Mouse (Mus musculus): ENCODE measurements around the gene D2hgdh.
"Not testable (repeated sequence)": the region's sequence is repeated elsewhere in the genome, so short reads cannot be mapped to it uniquely, and the experiment has no call there.

Gene D2hgdh

DNA sequence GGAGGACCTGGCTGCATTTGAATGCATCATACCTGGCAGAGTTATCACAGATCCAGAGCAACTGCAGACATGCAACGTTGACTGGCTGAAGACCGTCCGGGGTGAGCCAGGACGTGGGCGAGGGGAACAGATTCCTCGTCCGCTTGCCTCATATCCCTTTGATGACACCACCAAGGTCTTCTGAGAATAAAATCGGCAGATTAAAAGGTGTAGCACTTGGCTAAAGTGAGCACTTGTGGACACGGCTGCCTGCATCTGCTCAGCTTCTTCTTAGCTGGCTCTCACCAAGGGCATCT, 1.8 kb downstream of the D2hgdh start:
- no peak for DNase-seq (ENCODE audit: low spot score in 2 of 2)

DNA sequence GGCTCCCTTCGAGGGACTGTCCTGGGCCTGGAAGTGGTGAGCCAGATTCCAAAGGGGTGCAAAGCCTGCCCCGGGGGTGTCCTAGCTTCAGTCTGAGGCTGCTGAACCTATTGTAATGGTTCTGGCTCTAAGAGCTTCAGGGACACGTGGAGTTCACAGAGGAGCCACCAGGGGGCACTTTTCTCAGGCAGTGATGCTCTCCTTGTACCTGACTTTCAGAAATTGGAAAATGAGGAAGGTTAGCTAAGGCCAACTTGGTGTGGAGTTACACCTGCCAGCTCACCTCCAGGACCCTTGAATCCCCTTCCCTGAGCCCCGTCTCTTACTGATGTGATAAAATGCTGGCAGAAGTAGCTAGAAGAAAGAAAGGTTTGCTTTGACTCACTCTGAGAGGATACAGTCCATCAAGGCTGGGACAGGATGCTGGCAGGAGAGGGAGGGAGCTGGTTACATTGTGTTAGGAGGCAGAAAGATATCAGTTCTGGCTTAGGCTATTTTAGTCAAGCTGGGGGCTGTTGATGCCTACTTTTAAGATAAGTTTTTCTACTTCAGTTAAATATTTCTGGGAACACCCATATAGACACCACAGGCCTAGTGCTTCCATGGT, 8.1 kb downstream of the D2hgdh start:
- DNase-seq (ENCODE audit: low spot score in 2 of 2): not testable (repeated sequence)

DNA sequence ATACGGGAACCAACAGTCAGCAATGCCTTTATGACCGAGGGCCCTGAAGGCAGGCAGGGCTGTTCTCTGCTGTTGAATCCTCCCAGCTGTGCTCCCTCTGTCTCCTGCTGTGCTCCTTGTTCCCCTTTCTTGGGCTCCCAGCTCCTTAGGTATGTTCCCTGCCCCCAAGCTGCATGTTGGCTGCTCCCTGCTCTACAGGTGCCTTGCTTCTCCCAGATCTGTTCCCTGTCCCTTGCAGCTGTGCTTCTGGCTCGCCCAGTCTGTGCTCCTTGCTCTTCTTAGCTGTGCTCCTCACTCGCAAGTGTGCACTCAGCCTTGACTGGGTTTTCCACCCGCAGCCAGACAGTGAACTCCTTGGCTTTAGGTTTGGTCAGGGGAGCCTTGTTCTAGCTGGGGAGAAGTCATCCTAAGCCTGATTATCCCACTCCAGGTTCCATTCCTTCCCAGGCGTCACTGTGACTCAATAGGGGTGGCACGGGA, 10.0 kb downstream of the D2hgdh start:
- DNase-seq (ENCODE audit: low spot score in 2 of 2): no peak

DNA sequence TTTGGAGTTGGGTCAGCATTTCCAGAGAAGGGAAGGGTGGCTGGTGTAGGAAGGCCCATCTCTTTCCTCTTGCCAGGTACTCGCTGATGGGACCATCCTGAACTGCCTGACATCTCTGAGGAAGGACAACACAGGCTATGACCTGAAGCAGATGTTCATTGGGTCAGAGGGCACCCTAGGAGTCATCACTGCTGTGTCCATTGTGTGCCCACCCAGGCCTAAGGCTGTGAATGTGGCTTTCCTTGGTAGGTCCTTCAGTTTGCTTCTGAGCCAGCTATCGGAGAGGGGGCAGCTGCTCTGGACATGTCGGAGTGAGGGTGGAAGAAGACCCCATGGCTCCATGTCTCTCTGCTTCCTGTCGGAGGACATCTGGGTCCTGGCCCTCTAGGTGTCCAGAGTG, 10.5 kb downstream of the D2hgdh start:
- no peak for DNase-seq (ENCODE audit: low spot score in 2 of 2)

DNA sequence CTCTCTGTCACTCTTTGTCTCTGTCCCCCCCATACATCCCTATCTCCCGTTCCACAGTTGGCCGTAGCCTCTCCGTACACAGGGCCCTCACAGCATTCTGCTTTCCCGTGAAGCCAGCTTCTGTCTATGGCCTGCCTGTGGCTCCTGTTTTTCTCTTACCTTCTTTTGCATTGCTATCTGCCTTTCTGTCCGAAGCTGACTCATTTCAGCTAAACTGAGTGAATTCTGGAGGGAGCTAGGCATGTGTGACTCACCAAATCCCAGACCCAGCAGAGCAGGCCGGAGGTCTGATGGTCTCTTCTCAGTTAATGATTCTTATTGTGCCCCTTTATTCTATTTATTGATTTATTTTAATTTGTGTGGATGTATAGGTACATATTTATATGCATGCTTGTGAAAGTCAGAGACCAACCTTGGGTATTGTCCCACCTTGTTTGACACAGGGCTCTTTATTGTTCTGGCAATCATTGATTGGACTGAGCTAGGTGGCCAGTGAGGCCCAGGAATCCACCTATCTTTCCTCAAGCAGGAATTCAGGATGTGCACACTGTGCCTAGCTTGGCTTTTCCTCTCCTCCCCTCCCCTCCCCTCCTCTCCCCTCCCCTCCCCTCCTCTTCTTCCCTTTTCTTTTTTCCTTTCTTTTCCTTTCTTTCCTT, 11.3 kb downstream of the D2hgdh start:
- DNase-seq (ENCODE audit: low spot score in 2 of 2): no peak

DNA sequence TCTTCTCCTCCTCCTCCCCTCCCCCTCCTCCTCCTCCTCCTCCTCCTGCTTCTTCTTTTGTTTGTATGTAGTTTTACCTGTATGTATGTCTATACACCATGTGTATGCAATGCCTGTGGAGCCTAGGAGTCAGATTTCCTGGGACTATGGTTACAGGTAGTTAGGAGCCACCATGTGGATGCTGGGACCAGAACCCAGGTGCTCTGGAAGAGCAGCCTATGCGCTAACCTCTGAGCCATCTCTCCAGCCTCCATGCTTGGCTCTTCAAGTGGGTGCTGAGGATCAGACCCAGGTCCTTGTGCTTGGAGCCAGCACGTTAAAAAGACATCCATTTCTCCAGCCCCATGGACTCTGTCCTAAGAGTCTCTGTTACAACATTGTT, 11.8 kb downstream of the D2hgdh start:
- DNase-seq (ENCODE audit: low spot score in 2 of 2): no peak

DNA sequence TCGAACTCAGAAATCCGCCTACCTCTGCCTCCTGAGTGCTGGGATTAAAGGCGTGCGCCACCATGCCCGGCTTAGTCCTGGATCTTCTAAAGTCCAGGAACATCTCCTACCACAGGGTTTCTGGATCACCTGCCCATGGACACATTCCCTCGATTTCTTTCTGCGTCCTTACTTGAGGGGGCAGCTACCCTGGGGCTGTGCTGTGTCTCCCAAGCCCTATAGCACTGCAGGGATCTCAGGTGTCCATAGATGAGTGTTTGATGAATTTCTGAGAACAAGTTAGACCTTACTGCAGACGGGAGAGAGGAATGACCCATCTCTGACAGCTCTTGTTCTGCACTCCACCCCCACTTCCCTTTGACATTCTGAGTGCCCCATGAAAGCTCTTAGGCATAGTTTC, 12.6 kb downstream of the D2hgdh start:
- DNase-seq (ENCODE audit: low spot score in 2 of 2): no peak

DNA sequence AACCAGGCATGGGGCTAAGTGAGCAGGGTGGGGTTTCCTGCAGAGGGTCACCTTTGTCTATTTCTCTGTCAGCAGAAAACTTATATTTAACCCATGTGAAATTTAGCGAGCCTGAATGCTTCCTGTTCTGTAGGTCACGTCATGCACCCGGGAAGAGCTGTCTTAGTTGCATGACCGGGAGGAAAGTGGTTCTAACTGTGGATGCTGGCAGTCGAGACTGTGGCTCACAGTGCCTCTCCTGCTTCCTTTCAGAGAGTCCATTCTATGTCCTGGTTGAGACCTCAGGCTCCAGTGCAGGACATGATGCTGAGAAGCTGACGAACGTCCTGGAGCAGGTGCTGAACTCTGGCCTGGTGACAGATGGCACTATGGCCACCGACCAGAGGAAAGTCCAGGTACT, 13.9 kb downstream of the D2hgdh start:
- not testable (repeated sequence) for DNase-seq (ENCODE audit: low spot score in 2 of 2)

DNA sequence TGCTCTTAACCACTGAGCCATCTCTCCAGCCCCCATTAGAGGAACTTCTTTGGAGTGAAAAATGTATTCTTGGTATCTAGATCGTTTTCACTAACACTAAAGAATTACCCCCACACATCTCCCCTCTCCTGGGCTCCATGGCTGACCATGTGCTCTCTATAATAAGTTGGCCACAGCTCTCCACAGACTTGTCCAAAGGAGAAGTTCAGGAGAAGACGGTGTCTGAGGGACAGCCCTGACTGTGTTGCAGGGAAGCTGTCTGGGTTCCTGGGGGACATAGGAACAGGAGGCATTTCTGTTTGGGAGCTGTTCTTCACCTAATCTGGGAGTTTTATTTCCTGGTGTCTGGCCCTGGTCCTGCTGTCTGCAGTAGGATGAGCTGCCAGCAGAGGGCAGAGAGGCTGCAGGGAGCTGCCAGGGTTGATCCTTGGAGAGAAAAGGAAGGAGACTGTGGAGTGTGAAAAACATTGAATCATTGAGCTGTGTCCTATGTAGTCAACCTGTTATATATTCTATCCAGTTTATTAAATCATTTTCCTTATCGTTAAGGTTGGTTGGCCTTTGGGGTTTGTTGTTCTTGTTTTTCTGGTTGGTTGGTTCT, 21.2 kb downstream of the D2hgdh start:
- not testable (repeated sequence) for DNase-seq (ENCODE audit: low spot score in 2 of 2)

DNA sequence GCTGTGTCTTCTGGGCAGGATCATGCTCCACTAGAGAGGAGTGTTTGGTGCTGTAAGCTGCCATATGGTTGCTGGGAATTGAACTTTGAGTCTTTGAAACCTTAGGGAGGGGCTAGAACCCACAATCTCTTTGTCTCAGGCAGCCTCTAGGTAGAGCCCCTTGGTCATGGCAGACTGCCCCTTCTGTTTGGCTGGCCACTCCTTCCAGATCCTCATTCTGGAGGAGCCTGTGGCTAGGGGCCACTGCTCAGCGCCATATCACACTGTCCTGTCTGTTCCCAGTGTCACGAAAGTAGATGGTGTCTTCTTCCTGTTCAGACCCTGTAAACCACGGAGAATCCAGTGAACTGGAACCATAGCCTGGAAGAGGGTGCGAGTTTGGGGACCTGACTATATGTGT, 31.1 kb downstream of the D2hgdh start:
- DNase-seq (ENCODE audit: low spot score in 2 of 2): not testable (repeated sequence)

DNA sequence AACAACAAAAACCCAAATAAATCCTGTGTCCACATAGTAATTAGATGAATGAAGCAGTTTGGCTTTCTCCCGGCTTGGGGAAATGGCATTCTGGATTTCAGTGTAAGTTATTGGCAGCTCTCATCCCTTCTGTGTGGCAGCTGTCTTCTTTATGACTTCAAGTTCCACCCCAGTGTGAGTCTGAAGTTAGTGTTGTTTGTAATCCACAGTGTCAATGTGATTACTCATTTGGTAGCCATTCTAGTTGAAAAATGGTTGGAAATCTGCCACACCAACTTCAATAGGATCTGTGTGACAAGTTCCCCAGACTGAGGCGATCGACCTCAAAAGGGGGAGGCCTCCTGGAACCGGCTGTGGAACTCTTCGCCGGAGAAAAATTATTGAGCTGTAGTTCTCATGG, 32.7 kb downstream of the D2hgdh start:
- no peak for DNase-seq (ENCODE audit: low spot score in 2 of 2)

DNA sequence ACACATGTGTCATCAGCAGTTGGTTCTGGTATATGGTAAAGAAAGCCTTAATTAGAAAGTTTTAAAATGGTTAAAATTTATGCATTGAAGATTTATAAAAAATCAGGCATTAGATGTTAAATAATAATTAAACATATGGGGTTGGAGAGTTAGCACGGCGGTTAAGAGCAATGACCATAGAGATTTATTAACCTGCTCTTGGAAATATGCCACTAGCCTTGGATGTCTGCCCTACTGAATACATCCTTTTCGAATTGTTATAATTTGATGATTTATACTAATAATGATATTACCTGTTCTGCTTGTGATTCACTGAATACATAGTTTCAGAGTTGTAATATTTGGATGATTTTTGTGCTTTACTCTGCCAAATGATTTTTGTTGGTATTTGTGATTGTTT, 33.3 kb downstream of the D2hgdh start:
- no peak for DNase-seq (ENCODE audit: low spot score in 2 of 2)

DNA sequence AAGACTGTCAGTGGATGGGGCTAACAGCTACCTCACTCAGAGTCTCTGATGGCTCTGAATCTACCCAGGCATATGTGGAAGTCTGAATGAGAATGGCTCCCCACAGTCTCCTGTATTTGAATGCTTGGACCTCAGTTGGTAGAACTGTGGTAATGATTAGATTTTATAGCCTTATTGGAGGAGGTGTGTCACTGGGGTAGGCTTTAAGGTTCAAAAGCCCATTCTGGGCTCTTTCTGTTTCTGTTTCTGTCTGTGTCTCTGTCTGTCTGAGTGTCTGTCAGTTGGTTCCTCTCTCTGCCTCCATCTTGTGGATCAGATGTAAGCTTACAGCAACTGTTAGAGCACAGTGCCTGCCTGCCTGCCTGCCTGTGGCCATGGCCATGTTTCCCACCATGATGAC, 34.9 kb downstream of the D2hgdh start:
- no peak for DNase-seq (ENCODE audit: low spot score in 2 of 2)

DNA sequence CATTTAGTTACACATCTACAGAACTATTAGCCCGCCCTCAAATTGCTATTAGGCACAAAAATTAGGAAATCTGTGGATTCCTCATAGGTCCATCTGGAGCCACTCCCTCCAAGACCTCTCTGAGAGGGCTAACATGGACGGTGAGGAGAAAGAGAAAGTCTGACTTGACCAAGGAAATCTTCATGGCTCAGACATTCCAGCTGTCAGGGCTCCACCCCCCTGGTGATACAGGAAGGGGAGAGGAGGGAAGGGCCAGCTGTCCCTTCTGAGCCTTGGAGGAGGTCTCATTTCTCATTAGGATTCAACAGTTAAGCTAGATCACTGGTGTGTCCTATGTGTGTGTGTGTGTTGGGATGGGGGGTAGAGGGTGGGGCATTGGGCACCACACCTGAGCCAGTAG, 36.3 kb downstream of the D2hgdh start, which contains the start of gene Gal3st2:
Gal3st2 (plus strand) TSS at position 259 of the 400 bp plus-strand sequence.
- not testable (repeated sequence) for DNase-seq (ENCODE audit: low spot score in 2 of 2)

DNA sequence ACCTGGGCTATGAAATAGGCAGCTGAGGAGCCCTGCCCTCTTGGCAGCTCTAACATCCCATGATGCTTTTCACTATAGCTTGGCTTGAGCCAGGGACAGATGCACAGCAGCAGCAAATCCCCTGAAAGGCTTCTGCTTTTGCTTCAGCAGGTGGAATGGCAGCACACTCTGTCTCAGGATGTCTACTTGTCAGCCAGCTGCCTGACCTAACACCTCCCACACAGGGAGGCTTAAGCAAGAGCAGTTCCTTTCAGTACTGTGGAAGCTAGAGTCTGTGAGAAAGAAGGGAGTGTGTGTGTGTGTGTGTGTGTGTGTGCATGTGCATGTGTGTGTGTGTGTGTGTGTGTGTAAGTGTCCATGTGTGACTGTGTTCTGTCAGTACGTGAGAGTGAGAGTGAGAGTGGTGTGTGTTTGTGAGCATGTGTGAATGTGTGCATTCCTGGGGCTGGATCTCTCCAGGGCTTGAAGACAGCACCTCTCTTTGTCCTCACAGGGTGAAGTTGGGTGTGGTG, 46.9 kb downstream of the D2hgdh start:
- not testable (repeated sequence) for DNase-seq (ENCODE audit: low spot score in 2 of 2)

DNA sequence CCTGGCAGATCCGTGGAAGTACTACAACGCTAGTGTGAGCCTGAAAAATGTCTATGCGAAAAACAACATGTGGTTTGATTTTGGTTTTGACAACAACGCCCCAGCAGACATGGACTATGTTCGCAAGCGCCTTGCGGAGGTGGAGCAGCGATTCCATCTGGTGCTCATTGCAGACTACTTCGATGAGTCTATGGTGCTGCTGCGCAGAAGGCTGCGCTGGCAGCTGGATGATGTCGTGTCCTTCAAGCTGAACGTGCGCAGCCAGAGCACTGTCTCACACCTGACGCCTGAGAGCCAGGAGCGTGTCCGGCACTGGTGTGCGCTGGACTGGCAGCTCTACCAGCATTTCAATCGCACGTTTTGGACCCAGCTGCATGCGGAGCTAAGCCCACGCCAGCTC, 49.7 kb downstream of the D2hgdh start:
- not testable (repeated sequence) for DNase-seq (ENCODE audit: low spot score in 2 of 2)

DNA sequence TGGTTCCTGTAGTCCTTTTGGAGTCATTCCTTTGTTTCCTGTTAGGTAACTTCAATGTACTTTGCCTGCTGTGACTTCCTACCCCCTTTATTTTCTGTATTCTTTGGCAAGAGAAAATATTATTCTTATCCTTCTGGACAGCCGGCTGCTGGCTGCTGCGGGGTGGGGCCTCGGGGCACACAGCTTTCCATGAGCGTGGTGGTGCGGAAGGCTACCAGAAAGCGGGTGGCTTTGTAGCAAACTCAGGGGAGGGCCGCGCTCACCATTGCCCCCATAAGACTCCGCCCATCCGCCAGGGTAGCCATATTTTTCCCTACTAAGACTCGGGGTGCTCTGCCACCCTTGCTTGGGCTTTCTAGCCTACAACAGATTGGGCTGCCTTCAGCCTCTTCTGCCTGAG, 57.1 kb downstream of the D2hgdh start:
- not testable (repeated sequence) for DNase-seq (ENCODE audit: low spot score in 2 of 2)

DNA sequence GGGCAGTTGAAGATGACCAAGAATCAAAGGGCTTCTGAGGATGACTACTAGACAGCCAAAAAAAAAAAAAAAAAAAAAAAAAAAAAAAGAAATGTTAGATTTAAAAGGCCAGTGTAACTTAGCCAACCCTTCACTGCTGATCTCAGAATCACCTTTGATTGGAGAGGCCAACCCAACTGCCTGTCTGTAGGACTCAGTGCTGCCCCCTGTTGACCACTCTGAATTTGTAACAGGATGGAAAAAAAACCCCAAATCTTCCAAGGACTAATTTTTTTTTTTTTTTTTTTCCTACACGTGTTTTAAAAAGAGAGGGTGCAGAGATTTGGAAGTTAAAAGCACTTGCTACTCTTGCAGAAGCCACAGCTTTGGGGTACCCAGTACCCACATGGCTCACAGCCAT, 66.2 kb downstream of the D2hgdh start:
- DNase-seq (ENCODE audit: low spot score in 2 of 2): not testable (repeated sequence)

DNA sequence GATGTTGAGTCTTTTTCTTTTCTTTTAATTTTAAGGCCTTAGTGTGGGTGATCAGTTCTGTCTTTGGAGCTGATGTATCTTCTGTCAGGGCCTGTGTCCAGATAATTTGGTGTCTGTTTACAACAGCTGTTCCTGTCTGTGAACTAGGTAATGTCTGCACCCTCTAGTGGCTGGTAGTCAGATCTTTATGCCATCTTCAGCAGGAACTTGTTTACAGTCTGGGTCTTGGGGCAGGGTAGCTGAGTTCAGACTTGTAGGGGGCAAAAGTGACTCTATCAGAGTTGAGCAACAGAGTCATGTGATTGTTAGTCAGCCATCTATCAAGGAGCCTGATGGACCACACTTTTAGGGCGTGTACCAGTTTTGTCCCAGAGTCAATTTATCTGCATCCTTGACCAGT, 72.7 kb downstream of the D2hgdh start:
- DNase-seq (ENCODE audit: low spot score in 2 of 2): not testable (repeated sequence)

DNA sequence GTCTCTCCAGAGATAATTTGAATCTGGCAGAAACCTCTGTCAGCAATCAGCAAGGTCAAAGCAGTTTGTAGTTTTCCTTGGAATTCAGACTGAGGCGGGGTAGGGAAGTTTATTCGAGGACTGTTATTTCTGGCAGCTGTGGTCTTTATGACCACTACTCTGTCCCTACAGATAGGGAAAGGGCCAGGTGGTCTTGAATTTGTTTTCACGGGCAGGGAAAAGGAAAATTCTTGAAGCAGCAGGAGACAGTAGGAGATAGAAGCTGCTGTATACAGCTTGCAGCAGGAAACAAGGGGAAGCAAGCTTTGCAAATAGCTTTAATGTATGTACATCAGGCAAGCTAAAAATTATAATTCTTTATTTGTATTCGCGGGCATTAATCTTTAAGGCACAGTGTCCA, 76.6 kb downstream of the D2hgdh start:
- not testable (repeated sequence) for DNase-seq (ENCODE audit: low spot score in 2 of 2)
